Mouse (Mus musculus): ENCODE results near the gene Fpr2.
"Not testable (repeated sequence)": the region's sequence is repeated elsewhere in the genome, so short reads cannot be mapped to it uniquely, and the experiment has no call there.

The Fpr2 gene

DNA sequence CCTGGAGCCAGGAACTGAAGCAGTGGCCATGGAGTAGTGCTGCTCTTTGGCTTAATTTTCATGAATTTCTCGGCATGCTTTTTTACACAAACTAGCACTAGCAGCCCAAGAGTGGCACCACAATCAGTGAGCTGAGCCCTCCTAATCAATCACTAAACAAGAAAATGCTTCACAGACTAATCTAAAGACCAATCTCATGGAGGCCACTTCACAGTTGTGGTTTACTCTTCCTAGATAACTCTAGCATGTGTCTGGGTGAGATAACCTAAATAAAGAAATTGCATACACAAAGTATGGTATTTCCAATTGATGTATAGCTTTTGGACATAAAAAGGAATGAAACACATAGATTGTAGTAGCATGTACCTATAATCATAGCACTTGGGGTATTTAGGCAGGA is 8.3 kb upstream of the Fpr2 start:
- in situ Hi-C loops (cut with MboI; ENCODE audit: low sequenced_read_pairs) = loop anchor here (25.0 kb wide), 1 partner anchor 117 kb away; no protein-coding TSS in a partner anchor

DNA sequence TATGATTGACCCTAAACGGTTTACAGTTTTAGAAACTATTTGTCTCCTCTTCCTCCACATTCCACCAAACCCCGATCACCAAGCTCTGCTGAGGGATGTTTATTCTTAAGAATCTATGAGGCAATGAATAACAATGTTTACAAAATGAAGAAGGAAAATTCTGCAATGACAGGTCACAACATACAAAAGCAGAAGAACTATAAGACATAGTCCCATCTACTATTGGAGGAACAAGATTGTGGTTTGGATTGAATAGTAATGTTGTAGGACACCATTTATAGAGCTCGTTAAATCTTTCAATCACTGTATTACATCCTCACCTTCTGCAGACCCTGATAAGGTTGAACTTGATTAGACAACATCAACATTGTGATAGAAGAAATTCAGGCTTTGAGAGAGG is 5.0 kb upstream of the Fpr2 start:
- in situ Hi-C loops (cut with MboI; ENCODE audit: low sequenced_read_pairs) = loop anchor here (25.0 kb wide), 1 partner anchor 120 kb away; no protein-coding TSS in a partner anchor

DNA sequence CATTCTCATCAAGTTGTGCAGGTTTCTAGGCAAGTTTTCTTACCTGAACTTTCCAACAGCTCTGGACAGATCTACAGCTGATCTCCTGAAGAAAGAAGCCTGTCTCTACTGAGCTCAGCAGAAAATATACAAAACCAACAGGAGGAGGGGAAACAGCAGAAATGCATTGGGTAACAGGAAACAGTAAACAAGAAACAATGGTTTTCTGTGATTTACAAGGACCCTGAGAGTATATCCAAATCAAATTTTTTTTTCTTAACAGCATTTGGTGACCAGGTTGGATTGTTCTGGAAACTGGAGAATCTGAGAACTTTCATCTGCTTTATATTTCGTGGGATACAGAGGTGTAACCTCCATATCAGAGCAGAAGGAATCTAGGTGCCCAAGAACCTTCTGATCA is 3.8 kb upstream of the Fpr2 start, which contains the start of gene Fpr1:
Gene Fpr1, minus strand, starts transcription at position 101 of the 400 bp plus-strand sequence.
- in situ Hi-C loops (cut with MboI; ENCODE audit: low sequenced_read_pairs) = loop anchor here (25.0 kb wide), 1 partner anchor 122 kb away; no protein-coding TSS in a partner anchor

DNA sequence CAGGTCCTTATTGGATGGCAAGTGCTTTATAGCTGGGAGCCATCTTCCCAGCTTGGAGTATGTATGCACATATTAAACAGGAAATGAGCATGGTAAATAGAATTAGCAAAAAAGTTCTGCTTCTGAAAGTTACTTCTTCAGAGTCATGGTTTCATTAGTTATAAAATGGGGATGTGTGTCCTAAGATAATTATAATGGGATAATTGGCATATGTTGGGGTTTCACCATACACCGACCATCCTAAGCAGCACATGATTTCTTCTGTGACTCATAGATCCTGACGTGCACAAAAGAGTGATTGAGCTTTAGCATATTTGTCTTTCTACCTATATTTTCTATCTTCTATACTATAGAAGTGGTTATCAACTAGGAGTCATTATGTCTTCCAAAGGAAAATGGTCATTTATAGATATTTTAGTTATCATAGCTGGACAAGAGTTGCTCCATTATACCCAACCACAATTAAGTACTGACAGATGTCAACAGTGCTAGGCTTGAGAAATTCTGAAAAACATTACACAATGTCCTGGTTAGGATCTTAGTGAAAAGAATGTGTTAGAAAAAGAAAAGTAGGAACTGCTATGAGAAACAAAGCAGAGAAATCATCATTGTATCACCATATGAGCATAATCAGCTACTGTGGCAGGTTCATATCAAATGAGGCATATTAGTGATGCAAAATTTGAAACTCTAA is 2.3 kb downstream of the Fpr2 start:
- in situ Hi-C loops (cut with MboI; ENCODE audit: low sequenced_read_pairs) = loop anchor here (25.0 kb wide), 1 partner anchor 128 kb away; no protein-coding TSS in a partner anchor

DNA sequence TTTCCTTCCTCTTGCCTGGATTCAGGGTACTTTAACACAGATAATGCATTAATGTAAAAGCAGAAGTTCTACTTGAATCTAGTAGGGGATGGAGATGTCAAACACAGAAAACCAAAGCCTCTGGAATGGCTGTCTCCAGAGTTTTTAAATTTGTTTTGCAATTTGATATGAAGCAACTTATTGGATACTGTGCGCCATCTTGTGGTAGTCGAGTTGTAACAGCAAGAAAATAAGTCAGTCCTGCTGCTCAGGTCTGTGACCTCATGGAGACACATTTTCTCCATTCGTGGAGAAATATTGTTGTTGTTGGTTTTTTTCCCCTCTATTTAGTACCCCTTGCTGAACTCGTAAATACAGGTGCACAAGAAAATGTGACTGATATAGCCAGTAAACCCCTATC is 8.4 kb downstream of the Fpr2 start:
- in situ Hi-C loops (cut with MboI; ENCODE audit: low sequenced_read_pairs) = loop anchor here (25.0 kb wide), 1 partner anchor 134 kb away; no protein-coding TSS in a partner anchor

DNA sequence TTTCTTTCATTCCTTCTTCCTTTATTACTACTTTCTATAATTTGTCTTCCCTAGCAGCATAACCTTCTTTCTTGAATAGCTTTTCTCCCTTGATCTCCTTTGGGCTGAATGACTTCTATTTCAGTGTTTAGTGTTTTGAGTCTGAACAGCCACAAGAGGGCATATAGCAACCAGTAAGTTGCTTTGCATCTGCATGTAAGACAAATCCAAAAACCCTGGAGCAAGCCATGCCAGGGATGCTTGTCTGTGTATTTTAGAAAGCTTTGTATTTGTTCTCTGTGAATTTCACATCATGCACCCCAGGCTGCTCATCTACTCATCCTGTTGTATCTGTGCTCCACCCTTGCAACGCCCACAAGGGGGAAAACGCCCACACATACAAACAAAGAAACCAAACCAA is 11.6 kb downstream of the Fpr2 start:
- in situ Hi-C loops (cut with MboI; ENCODE audit: low sequenced_read_pairs) = loop anchor here (25.0 kb wide), 1 partner anchor 137 kb away; no protein-coding TSS in a partner anchor

DNA sequence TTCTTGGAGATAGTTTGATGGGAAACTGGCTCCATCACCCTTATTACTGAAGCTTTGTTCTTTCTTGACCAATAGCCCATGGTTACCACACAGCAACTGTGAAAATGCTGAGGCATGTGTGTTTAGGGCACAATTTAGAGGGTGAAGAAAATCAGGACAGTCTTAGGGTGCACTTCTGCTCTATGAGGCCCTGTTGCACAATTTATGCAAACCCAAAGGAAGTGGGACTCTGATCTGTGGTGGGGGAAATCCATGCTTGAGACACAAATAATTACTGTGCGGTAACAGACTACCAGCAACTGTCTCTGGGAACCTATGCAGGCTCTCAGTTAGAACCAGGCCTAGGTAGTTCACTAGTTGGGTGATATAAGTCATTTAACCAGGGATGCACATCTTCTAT is 13.1 kb downstream of the Fpr2 start:
- in situ Hi-C loops (cut with MboI; ENCODE audit: low sequenced_read_pairs) = no loop called here

DNA sequence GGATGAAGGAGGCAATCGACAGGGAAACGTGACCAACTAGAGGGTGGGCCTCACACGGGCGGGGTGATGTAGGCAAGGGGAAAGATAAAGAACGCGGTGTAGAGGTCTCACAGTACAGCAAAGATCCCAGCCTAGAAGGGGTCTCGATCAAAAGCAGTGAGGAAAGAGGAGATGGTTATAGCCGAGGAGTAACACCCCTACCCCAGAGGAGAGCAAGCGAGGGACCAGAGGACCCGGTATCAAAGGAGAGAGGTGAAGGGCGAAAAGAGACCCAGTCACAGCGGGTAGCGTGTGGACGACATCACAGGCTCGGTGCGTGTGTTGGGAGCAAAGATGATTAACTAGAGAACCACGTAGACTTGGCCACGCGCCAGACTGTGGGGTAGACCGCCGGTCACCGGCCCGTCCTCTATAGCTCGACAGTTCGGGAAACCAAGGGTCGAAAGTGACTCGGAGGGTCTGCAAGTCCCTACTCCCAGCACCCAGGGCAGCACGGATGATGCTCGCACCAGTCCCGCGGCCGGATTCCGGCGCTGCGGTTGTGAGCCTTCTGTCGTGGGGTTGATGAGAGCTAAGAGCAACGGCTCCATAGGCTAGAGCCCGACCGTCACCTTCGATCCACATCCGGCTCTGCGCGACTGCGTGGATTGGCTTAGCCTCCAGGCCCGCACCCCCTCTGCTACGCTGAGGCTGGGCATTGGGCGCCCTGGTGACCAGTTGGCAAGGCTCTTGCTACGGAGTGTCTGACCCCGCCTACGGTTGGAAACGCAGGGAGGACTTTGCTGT is 22.2 kb downstream of the Fpr2 start:
- in situ Hi-C loops (cut with MboI; ENCODE audit: low sequenced_read_pairs) = no loop called here

DNA sequence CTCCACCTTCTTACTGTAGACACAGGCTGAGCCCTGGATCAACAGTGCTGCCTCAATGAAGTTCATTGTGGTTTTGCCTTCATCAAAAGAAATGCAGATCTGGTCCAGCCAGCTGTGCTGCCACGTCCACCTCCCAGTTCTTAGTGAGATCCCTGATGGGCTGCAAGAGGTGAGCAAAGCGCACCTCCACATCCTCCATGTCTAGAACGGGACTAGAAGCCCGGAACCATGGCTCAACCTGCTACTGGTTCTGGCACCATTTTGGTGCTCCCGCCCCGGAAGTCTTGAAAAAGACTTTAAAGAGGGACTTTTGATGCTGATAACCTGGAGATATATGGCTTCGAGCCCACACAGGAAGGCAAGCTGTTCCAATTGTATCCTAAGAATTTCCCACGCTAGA is 25.0 kb downstream of the Fpr2 start:
- in situ Hi-C loops (cut with MboI; ENCODE audit: low sequenced_read_pairs) = not testable (repeated sequence)

DNA sequence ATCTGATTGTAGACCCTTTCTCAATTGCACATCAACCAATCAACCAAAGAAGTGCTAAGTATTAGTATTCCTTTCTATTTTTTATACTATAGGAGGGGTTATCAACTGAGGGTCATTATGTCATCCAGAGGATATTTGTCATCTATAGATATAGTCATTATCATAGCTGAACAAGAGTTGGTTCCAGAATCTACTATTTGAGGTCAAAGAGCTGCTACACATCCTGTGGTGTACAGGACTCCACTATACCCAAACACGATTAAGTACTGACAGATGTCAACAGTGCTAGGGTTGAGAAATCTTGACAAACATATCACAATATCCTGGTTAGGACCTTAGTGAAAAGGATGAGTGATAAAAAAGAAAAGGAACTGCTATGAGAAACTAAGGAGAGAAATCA is 29.8 kb downstream of the Fpr2 start:
- in situ Hi-C loops (cut with MboI; ENCODE audit: low sequenced_read_pairs) = no loop called here

DNA sequence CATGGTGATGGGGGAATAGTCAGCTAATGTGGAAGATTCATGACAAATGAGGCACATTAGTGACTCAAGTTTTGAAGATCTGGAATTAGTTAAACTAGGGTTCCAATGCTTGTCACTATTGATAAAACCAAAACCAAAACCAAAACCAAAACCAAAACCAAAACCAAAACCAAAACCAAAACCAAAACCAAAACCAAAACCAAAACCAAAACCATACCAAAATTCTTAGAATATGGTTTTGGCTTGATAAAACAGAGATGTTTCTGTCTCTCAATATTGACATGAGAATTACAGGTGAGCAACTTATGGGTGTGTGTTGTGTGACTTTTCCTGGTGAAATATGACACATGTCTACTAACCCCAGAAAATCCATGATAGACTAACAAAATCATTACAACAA is 30.2 kb downstream of the Fpr2 start:
- in situ Hi-C loops (cut with MboI; ENCODE audit: low sequenced_read_pairs) = no loop called here
